Mouse (Mus musculus): Measurements from ENCODE around the gene Ubald2. TPM values are rescaled to one million over a fixed set of nuclear protein-coding genes. Genes with fewer than 3 reads are reported as not detected.
"Not testable (repeated sequence)": the region's sequence is repeated elsewhere in the genome, so short reads cannot be mapped to it uniquely, and the experiment has no call there.

The Ubald2 gene
- polyA plus RNA-seq, 1 experiment from 2014 or later = 67.6 TPM

- Histone ChIP-seq H3K4me3 (replicated peaks; ENCODE audit: low read length) (no peak overlapping the region), H3K27ac (no peak overlapping the region), H3K4me2 (replicated peaks) (no peak overlapping the region), H3K27me3 (ENCODE audit: control insufficient read depth, insufficient read depth, low read length) (no peaks in the 10 kb centered on the region), H3K9ac (no peak overlapping the region), H3K4me1 (replicated peaks; ENCODE audit: control insufficient read depth, insufficient read depth, low read length) (no peaks in the 10 kb centered on the region), H3K36me3 (replicated peaks; ENCODE audit: control insufficient read depth, insufficient read depth) (no peaks in the 10 kb centered on the region), H3K9me3 (ENCODE audit: control insufficient read depth, low read length) (no peaks in the 10 kb centered on the region)
- DNase-seq (ENCODE audit: low spot score) (no peak), ATAC-seq (ENCODE audit: low FRiP score) (no peak)
- 85% methylated on average over 10 of the region's 10 CpGs for WGBS
Measured at GRCm38 (mm10) chr11:116423782-116424620, 9.9 kb upstream of the Ubald2 start.

GRCm38 (mm10) chr11:116424621-116425407, 9.1 kb upstream of the Ubald2 start:
- Histone ChIP-seq H3K27ac (no peak overlapping the region), H3K4me2 (replicated peaks) (no peak overlapping the region), H3K4me1 (replicated peaks; ENCODE audit: control insufficient read depth, insufficient read depth, low read length) (no peaks in the 10 kb centered on the region), H3K9me3 (ENCODE audit: control insufficient read depth, low read length) (no peaks in the 10 kb centered on the region), H3K9ac (no peak overlapping the region), H3K4me3 (replicated peaks; ENCODE audit: low read length) (no peak overlapping the region), H3K27me3 (ENCODE audit: control insufficient read depth, insufficient read depth, low read length) (no peaks in the 10 kb centered on the region), H3K36me3 (replicated peaks; ENCODE audit: control insufficient read depth, insufficient read depth) (no peaks in the 10 kb centered on the region)
- ATAC-seq (ENCODE audit: low FRiP score) = no peak
- WGBS = 59% methylated on average over 8 of the region's 8 CpGs
- DNase-seq (ENCODE audit: low spot score) = no peak

DNA sequence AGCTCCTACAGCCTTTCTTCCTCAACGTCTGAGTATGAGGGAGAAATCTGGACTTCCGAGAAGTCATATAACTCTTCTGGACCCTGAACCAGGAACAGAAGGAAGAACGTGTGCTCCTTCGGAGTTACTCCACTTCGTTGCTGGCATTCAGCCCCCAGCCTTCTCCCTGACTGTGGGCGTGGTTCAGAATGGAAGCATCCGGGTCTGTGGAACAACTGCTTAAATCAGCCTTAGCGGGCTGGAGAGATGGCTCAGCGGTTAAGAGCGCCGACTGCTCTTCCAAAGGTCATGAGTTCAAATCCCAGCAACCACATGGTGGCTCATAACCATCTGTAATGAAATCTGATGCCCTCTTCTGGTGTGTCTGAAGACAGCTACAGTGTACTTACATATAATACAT, 7.6 kb upstream of the Ubald2 start:
- not testable (repeated sequence) for H3K27ac ChIP-seq; ATAC-seq (ENCODE audit: low FRiP score); H3K9me3 ChIP-seq (ENCODE audit: control insufficient read depth, low read length)

GRCm38 (mm10) chr11:116426852-116427575, 6.9 kb upstream of the Ubald2 start:
- H3K27ac ChIP-seq = no peak overlapping the region
- H3K27me3 ChIP-seq (ENCODE audit: control insufficient read depth, insufficient read depth, low read length) = no peaks in the 10 kb centered on the region
- DNase-seq (ENCODE audit: low spot score) (no peak), ATAC-seq (ENCODE audit: low FRiP score) (no peak)
- H3K36me3 ChIP-seq (replicated peaks; ENCODE audit: control insufficient read depth, insufficient read depth) = no peaks in the 10 kb centered on the region
- no peak overlapping the region for H3K4me3 ChIP-seq (replicated peaks; ENCODE audit: low read length)
- H3K9ac ChIP-seq = no peak overlapping the region
- 79% methylated on average over 6 of the region's 6 CpGs for WGBS
- no peaks in the 10 kb centered on the region for H3K9me3 ChIP-seq (ENCODE audit: control insufficient read depth, low read length)
- no peak overlapping the region for H3K4me2 ChIP-seq (replicated peaks)
- H3K4me1 ChIP-seq (replicated peaks; ENCODE audit: control insufficient read depth, insufficient read depth, low read length) = no peaks in the 10 kb centered on the region

More for the DNA sequence above, 7.6 kb upstream of the Ubald2 start:
- H3K4me1 ChIP-seq (replicated peaks; ENCODE audit: control insufficient read depth, insufficient read depth, low read length); H3K4me3 ChIP-seq (replicated peaks; ENCODE audit: low read length); H3K36me3 ChIP-seq (replicated peaks; ENCODE audit: control insufficient read depth, insufficient read depth); DNase-seq (ENCODE audit: low spot score); H3K27me3 ChIP-seq (ENCODE audit: control insufficient read depth, insufficient read depth, low read length); H3K9ac ChIP-seq; H3K4me2 ChIP-seq (replicated peaks): not testable (repeated sequence)
- WGBS = 88% methylated on average over 11 of the region's 11 CpGs

DNA sequence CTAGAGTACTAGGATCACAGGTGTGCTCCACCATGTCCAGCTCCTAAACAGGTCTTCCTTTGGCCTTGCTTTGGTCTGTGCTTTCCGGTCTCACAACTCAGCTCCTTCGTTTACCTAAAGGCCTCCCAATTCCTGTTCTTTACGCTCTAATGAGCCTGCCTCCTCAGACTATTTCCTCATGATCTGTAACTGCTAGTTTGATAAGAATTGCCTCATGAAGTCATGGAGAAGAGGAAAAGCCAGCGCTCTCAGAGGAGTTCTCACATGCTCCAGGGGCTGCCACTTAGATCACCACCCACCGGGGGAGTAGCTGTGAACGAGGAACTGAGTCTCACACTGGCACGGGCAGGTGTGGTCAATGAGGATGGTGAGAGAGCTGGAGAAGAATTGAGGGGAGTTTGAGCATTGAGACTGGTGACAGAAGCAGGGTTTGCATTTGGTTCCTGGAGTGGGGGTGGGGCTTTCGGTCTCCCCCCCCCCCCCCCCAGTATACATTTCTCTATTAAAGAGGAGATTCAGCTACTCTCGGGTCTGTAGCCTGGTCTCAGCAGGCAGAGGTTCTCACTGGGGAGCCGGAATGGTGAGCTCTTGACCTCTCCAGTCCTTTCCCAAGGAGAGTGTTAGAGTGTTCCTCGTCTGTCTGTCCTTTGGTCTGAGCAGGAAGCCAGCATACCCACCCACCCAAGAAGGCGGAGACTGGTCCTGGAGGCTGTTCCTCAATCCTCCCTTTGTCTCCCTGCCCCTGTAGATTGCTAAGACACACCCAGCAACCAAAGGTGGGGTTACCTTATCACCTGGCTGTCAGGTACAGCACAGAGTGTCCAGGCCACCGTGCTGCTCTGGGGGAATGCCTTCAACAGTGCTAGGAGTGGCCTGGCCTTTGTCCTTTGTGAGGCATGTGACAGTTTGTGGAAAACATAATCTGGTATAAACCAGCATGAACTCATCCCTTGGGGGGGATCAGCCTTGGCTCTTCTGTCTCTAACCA, 4.7 kb upstream of the Ubald2 start:
- DNase-seq (ENCODE audit: low spot score) = no peak
- ATAC-seq (ENCODE audit: low FRiP score) = no peak
- Histone ChIP-seq H3K9me3 (ENCODE audit: control insufficient read depth, low read length) (no peaks in the 10 kb centered on the region), H3K9ac (no peak overlapping the region), H3K27ac (no peak overlapping the region), H3K36me3 (replicated peaks; ENCODE audit: control insufficient read depth, insufficient read depth) (no peaks in the 10 kb centered on the region), H3K27me3 (ENCODE audit: control insufficient read depth, insufficient read depth, low read length) (no peaks in the 10 kb centered on the region), H3K4me1 (replicated peaks; ENCODE audit: control insufficient read depth, insufficient read depth, low read length) (no peaks in the 10 kb centered on the region), H3K4me2 (replicated peaks) (no peak overlapping the region), H3K4me3 (replicated peaks; ENCODE audit: low read length) (no peak overlapping the region)
- 58% methylated on average over 13 of the region's 13 CpGs for whole genome bisulfite sequencing

- H3K27ac ChIP-seq = no peak overlapping the region
- DNase-seq (ENCODE audit: low spot score) (no peak), ATAC-seq (ENCODE audit: low FRiP score) (no peak)
- no peak overlapping the region for H3K4me2 ChIP-seq (replicated peaks)
- no peaks in the 10 kb centered on the region for H3K4me1 ChIP-seq (replicated peaks; ENCODE audit: control insufficient read depth, insufficient read depth, low read length)
- H3K27me3 ChIP-seq (ENCODE audit: control insufficient read depth, insufficient read depth, low read length) = no peaks in the 10 kb centered on the region
- no peak overlapping the region for H3K4me3 ChIP-seq (replicated peaks; ENCODE audit: low read length)
- H3K9ac ChIP-seq = no peak overlapping the region
- H3K9me3 ChIP-seq (ENCODE audit: control insufficient read depth, low read length) = no peaks in the 10 kb centered on the region
- no peaks in the 10 kb centered on the region for H3K36me3 ChIP-seq (replicated peaks; ENCODE audit: control insufficient read depth, insufficient read depth)
- 84% methylated on average over 9 of the region's 9 CpGs for WGBS
Measured at GRCm38 (mm10) chr11:116429862-116430613, 3.9 kb upstream of the Ubald2 start.

GRCm38 (mm10) chr11:116430723-116431427, 3.0 kb upstream of the Ubald2 start:
- Histone ChIP-seq H3K4me1 (replicated peaks; ENCODE audit: control insufficient read depth, insufficient read depth, low read length) (peaks cover 8% of the 10 kb centered on the region), H3K4me2 (replicated peaks) (no peak overlapping the region), H3K27me3 (ENCODE audit: control insufficient read depth, insufficient read depth, low read length) (no peaks in the 10 kb centered on the region), H3K36me3 (replicated peaks; ENCODE audit: control insufficient read depth, insufficient read depth) (peaks cover 3% of the 10 kb centered on the region; the same call in 1 of the 2 replicates), H3K9me3 (ENCODE audit: control insufficient read depth, low read length) (no peaks in the 10 kb centered on the region), H3K9ac (no peak overlapping the region), H3K27ac (no peak overlapping the region), H3K4me3 (replicated peaks; ENCODE audit: low read length) (no peak overlapping the region)
- no peak for ATAC-seq (ENCODE audit: low FRiP score)
- 45% methylated on average over 22 of the region's 22 CpGs for WGBS
- no peak for DNase-seq (ENCODE audit: low spot score)
